Mouse (Mus musculus) midbrain, embryonic 11.5 days (tissue): ENCODE measurements around the gene Zfp612. TPM values are rescaled to one million over a fixed set of nuclear protein-coding genes. Genes with fewer than 3 reads are reported as not detected.
"Not testable (repeated sequence)": the region's sequence is repeated elsewhere in the genome, so short reads cannot be mapped to it uniquely, and the experiment has no call there.

ENCODE experiments used
- ATAC-seq: fragments of 200-750 bp; cut with Nextera tagmentation; 2 replicates; pipeline ENCODE4 v1.8.0; 2017; ENCODE audit warnings: moderate TSS enrichment, moderate library complexity; ENCODE audit not compliant: low FRiP score
- DNase-seq: peaks from one replicate; pipeline ENCODE4 v3.0.0; 2015; ENCODE audit warnings: low spot score; ENCODE audit errors: missing footprints
- H3K27ac ChIP-seq: fragments of 300-500 bp; sonication (generic); 2 replicates; pipeline ENCODE4 v1.5.1; 2014; ENCODE audit warnings: low read depth, low read length
- H3K27me3 ChIP-seq: fragments of 300-500 bp; sonication (generic); 2 replicates; pipeline ENCODE4 v1.6.1; 2014; ENCODE audit warnings: mild to moderate bottlenecking, low read length, moderate library complexity, mixed read lengths; ENCODE audit not compliant: control insufficient read depth, insufficient read depth
- H3K36me3 ChIP-seq: fragments of 300-500 bp; sonication (generic); 2 replicates; pipeline ENCODE4 v1.6.1; 2014; ENCODE audit warnings: mild to moderate bottlenecking, low read length, moderate library complexity, mixed read lengths; ENCODE audit not compliant: control insufficient read depth, insufficient read depth
- H3K4me1 ChIP-seq: fragments of 300-500 bp; sonication (generic); 2 replicates; pipeline ENCODE4 v1.6.1; 2014; ENCODE audit warnings: low read length; ENCODE audit not compliant: control insufficient read depth, insufficient read depth
- H3K4me2 ChIP-seq: fragments of 300-500 bp; sonication (generic); 2 replicates; pipeline ENCODE4 v1.6.1; 2014; ENCODE audit warnings: mild to moderate bottlenecking, moderate library complexity
- H3K4me3 ChIP-seq: fragments of 300-500 bp; sonication (generic); 2 replicates; pipeline ENCODE4 v1.5.1; 2014; ENCODE audit warnings: low read depth, low read length
- H3K9ac ChIP-seq: fragments of 300-500 bp; sonication (generic); 2 replicates; pipeline ENCODE4 v1.6.1; 2014; ENCODE audit warnings: low read length
- H3K9me3 ChIP-seq: fragments of 300-500 bp; sonication (generic); 2 replicates; pipeline ENCODE4 v1.6.1; 2016; ENCODE audit warnings: low read length; ENCODE audit not compliant: control insufficient read depth
- WGBS: fragments of 180-500 bp; shearing (Covaris S2); extraction: QIAGEN DNeasy Blood & Tissue Kit; methylation state at CpG from one replicate; pipeline ENCODE4 v1.1.7; 2014; 5-methylcytosine and 5-hydroxymethylcytosine counted together
- polyA plus RNA-seq: library from polyadenylated mRNA; unstranded; fragments of >200 nt; fragmentation: Nextera tagmentation; extraction: Ambion mirVana; gene quantifications from 2 replicates; pipeline ENCODE4 v1.2.1, GENCODE M21; 2014

Zfp612 gene
- polyA plus RNA-seq, result 10.5 and 12.5 TPM in 2 replicates

DNA sequence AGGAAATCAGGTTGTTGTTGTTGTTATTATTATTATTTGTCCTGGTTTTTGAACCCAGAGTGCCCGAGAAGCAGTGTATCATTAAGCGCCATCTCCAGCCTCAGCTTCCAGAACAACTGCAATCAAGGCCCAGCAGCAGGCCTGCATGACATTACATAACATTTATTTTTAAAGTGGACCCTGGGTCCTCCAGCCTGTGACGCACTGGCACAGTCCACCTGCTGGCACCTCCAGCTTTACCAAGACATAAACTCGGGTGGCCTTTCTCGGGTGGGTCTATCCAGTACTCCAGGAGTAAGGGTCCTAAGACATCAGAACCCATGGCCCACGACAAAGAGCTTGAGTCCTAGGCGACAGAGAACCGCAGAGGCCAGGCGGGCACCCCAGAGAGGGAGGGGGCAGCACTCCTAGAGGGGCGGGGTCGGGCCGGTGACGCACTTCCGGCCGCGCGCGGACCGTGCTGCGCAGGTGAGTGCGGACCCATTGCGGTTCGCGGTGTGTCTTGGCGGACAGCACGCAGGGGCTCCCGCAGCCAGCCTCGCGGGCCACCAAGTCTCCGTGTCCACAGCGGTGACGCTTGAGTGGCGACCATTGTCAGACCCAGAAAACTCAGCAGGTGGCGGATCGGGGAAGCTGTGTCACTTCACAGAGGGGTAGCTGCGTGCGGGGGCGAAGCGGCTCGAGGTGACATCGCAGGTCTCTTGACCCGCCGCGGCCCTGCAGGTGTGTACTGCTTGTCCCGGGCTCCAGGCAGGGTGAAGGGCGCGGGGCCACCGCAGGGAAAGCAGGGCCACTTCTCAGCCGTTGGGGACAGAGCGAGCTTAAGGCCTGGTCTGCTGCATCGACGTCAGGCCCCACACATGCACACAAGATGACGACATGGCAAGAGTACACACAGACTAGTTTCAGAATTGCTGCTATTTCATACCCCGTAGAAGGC lies at the start of gene Zfp612:
Gene Zfp612, plus strand, starts transcription at position 465 of the 940 bp plus-strand sequence.
- Histone ChIP-seq H3K4me3 (peak within 1 kb of the TSS; percentile 71), H3K4me2 (peak within 1 kb of the TSS; percentile 89), H3K4me1 (peaks cover 7% of the 10 kb centered on the region), H3K27me3 (no peaks in the 10 kb centered on the region), H3K27ac (no peak within 1 kb of the TSS), H3K36me3 (0 out of 2 replicates have a peak, but pooled peaks cover 2% of the 10 kb centered on the region), H3K9ac (peak within 1 kb of the TSS; percentile 77), H3K9me3 (no peaks in the 10 kb centered on the region)
- ATAC-seq, result peak; percentile 96
- WGBS, result 8% methylated on average over 53 of the region's 54 CpGs
- peak; percentile 98 for DNase-seq

DNA sequence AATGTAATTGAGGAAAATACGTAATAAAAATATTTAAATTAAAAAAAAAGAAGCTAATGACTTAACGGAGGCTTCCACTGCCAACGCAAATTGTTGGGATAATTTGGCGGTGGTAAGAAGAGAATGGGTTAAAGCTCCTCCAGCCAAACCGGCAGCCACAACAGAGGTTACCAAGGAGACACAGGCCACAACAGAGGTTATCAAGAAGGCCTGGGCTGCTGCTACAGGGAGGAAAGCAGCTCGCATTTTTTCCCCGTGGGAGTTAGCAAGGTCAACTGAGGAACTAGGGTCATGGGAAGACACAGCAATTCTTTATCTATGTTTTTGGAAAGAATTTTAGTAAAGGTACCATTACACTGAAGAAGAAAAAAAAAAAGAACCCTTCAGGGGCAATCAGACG lies 45.8 kb upstream of the Zfp612 start:
- H3K9me3 ChIP-seq, DNase-seq, H3K9ac ChIP-seq, H3K27ac ChIP-seq, H3K27me3 ChIP-seq, ATAC-seq, H3K4me3 ChIP-seq, H3K4me2 ChIP-seq, H3K4me1 ChIP-seq, H3K36me3 ChIP-seq: not testable (repeated sequence)
- WGBS, result 37% methylated on average over 8 of the region's 8 CpGs

DNA sequence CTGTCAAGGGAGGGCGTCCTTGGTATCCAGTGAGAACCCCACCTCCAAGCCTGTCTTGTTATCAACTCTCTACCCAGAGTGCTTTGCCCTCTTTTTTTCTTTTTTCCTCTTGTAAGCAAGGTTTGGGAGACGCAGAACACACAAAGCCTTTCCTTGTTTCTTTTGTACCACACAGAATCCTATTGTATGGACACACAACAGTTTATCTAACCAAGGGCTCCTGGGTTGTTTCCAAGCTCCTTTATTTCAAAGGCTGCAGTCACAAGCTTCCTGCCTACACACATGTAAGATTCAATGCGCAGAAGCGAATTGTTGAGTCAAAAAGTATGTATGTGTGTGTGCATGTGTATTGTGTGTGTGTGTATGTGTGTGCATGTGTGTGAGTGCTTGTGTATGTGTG lies 45.2 kb upstream of the Zfp612 start:
- Histone ChIP-seq H3K9me3 (no peaks in the 10 kb centered on the region), H3K4me1 (no peaks in the 10 kb centered on the region; the same call in 1 of the 2 replicates), H3K27me3 (no peaks in the 10 kb centered on the region), H3K9ac (no peak overlapping the region), H3K4me3 (no peak overlapping the region), H3K4me2 (no peak overlapping the region), H3K27ac (no peak overlapping the region), H3K36me3 (no peaks in the 10 kb centered on the region)
- no peak for DNase-seq
- ATAC-seq, result no peak
- 55% methylated on average over 4 of the region's 4 CpGs for WGBS

DNA sequence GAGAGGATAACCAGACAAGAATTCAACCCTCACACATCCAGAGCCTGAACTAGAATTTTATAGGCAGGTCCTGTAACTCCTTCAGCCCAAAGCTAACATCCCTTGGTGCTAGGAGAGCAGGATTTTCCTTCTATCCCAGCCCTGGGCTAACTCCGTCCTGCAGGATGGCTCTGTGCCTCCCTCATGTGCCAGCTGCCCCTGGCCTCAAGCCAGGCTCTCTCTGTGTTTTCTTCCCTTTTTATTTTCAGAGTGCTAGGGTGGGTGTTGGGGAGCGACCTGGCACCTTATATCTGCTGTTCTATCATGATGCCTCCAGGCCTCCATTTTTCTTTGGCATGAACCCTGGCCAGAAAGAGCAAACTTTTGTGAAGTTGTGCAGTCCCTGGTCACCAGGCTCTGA lies 43.4 kb upstream of the Zfp612 start:
- no peak overlapping the region for H3K4me3 ChIP-seq
- H3K27ac ChIP-seq, result no peak overlapping the region
- no peak overlapping the region for H3K4me2 ChIP-seq
- H3K4me1 ChIP-seq, result no peaks in the 10 kb centered on the region; the same call in 1 of the 2 replicates
- no peaks in the 10 kb centered on the region for H3K27me3 ChIP-seq
- 84% methylated on average over 2 of the region's 2 CpGs for WGBS
- H3K9ac ChIP-seq, result no peak overlapping the region
- no peaks in the 10 kb centered on the region for H3K9me3 ChIP-seq
- no peak for DNase-seq
- ATAC-seq, result no peak
- H3K36me3 ChIP-seq, result no peaks in the 10 kb centered on the region

DNA sequence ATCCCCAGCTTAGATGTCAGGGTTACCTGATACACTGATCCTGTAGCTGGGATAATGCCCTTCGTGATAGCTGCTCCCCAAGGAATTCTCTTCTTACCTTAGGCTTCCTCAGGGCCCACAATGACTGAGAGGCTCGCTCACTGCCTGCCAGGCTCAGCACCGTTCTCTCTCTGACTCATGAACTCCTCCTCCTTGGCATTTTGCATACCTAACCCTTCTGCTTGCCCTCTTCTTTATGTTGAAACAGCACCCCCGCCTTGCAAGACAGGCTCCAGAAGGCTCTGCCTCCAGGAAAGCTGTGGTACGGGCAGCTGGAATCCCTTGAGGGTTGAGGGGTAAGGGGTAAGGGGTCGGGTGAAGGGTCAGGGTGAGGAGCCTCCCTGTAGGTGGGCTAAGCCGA lies 40.3 kb upstream of the Zfp612 start:
- H3K27ac ChIP-seq, result no peak overlapping the region
- H3K27me3 ChIP-seq, result no peaks in the 10 kb centered on the region
- DNase-seq, result no peak
- H3K36me3 ChIP-seq, result no peaks in the 10 kb centered on the region
- no peak overlapping the region for H3K4me2 ChIP-seq
- 45% methylated on average over 7 of the region's 7 CpGs for WGBS
- no peak overlapping the region for H3K4me3 ChIP-seq
- no peaks in the 10 kb centered on the region for H3K9me3 ChIP-seq
- no peak for ATAC-seq
- no peak overlapping the region for H3K9ac ChIP-seq
- no peaks in the 10 kb centered on the region; the same call in 1 of the 2 replicates for H3K4me1 ChIP-seq

DNA sequence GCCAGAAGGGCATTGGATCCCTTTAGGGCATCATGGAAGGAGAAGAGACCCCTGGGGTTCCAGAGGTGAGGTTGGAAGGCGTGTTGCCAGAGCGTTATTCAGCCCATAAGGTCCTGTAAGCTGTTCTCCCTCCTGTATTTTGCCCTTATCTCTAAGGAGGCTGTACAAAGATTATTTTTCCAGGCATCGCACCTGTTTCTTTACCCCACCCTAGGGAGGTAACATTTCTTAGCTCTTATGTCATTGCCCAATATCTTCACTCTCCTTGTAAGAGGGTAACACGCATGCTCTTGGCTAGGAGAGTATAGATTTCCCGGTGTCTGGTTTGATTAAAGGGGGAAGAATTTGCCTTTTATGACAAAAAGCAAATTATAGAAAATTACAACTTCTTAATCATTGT lies 39.9 kb upstream of the Zfp612 start, which contains the start of gene Chst4:
Gene Chst4, minus strand, starts transcription at position 82 of the 400 bp plus-strand sequence.
- H3K4me2 ChIP-seq, result no peak within 1 kb of the TSS
- H3K27me3 ChIP-seq, result no peaks in the 10 kb centered on the region
- H3K9me3 ChIP-seq, result no peaks in the 10 kb centered on the region
- H3K36me3 ChIP-seq, result no peaks in the 10 kb centered on the region
- no peak within 1 kb of the TSS for H3K9ac ChIP-seq
- DNase-seq (no peak), ATAC-seq (no peak)
- H3K4me1 ChIP-seq, result no peaks in the 10 kb centered on the region
- WGBS, result 84% methylated on average over 5 of the region's 5 CpGs
- no peak within 1 kb of the TSS for H3K4me3 ChIP-seq
- no peak within 1 kb of the TSS for H3K27ac ChIP-seq

DNA sequence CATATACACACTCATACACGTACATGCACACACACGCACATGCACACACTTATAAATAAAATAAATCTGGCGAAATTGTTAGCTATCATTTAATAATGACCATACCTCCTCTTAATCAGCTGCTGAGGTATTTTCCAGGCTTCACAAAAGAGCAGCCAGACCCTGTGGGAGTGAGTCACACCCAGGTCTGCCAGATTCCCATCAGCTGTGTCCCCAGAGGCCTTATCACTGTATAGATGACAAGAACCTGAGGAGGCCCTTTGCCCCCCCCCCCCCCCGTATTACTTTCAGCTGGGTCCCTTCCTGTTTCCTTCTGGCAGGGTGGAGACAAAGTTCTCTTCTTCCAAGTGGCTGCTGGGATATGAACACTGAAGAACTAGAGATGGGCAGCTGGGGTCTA lies 39.0 kb upstream of the Zfp612 start:
- WGBS, result 71% methylated on average over 4 of the region's 4 CpGs
- Histone ChIP-seq H3K4me3 (no peak overlapping the region), H3K9ac (no peak overlapping the region), H3K4me1 (no peaks in the 10 kb centered on the region), H3K36me3 (no peaks in the 10 kb centered on the region), H3K4me2 (no peak overlapping the region), H3K27me3 (no peaks in the 10 kb centered on the region), H3K9me3 (no peaks in the 10 kb centered on the region), H3K27ac (no peak overlapping the region)
- ATAC-seq (no peak), DNase-seq (no peak)

DNA sequence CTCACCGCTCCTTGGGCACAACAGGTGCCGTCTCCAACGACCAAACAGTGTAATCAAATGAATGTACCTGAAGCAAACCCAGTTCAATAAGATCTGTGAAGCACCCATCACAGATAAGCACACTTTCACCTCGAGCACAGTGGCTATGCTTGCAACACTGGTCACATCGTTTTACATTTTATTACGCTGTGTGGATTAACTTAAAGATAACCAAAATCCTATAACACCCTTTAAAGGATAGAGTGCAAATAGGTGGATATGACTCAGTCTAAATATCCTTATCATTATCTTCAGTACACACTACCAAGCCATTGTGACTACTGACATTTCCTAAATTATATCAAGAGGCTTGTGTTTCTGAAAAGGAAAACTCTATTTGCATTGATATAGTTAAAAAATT lies 28.3 kb upstream of the Zfp612 start:
- Histone ChIP-seq H3K9me3 (no peaks in the 10 kb centered on the region), H3K27ac (no peak overlapping the region), H3K4me1 (no peaks in the 10 kb centered on the region), H3K4me3 (no peak overlapping the region), H3K9ac (no peak overlapping the region), H3K36me3 (no peaks in the 10 kb centered on the region), H3K27me3 (no peaks in the 10 kb centered on the region), H3K4me2 (no peak overlapping the region)
- ATAC-seq, result no peak
- DNase-seq, result no peak
- WGBS, result 86% methylated on average over 6 of the region's 6 CpGs

DNA sequence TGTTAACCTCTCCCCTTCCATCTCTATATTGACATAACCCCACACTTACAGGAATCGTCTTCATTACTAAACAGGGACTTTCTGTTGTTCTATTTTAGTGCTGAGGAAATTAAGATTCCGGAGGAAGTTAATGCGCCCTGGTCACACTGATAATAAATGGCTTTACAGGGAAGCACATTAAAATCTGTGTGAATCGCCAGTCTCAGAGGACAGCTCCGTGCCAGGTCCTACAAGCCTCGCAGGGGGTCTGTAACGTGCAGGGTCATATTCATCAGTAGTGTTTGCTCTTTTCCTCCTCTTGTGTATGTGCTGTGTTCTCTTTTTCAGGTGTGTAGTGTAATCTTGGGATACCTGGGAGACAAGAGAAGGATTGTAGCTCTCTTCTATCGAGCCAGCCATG lies 21.3 kb upstream of the Zfp612 start:
- Histone ChIP-seq H3K27ac (no peak overlapping the region), H3K9me3 (no peaks in the 10 kb centered on the region), H3K36me3 (no peaks in the 10 kb centered on the region), H3K4me3 (no peak overlapping the region), H3K27me3 (no peaks in the 10 kb centered on the region), H3K9ac (no peak overlapping the region), H3K4me2 (no peak overlapping the region), H3K4me1 (no peaks in the 10 kb centered on the region)
- ATAC-seq (no peak), DNase-seq (no peak)
- 86% methylated on average over 8 of the region's 8 CpGs for WGBS
